Comparison of ENCODE assay signal across 8 mouse cellular contexts in genomic region chr9:122572836-122573267, GRCm38 (mm10).
DNase-seq lines count a peak whose midpoint lies in the region; ATAC-seq and TF ChIP-seq lines count a peak whose summit lies in the region.

No protein-coding gene starts in this region.

- H3K36me3 ChIP-seq in limb, embryonic 10.5 days: no peaks in the 10 kb centered on the region

- peaks cover 92% of the 10 kb centered on the region for H3K27me3 ChIP-seq in limb, embryonic 10.5 days (ENCODE audit: low read depth, poor library complexity, severe bottlenecking)

- 2% methylated on average over 13 of the region's 13 CpGs for WGBS in limb, embryonic 10.5 days

- no peak for DNase-seq in layer of hippocampus, adult 2 months (ENCODE audit: low spot score in 2 of 2)
- DNase-seq in layer of hippocampus, postnatal 14 days (ENCODE audit: low spot score in 2 of 2): no peak
- no peak for DNase-seq in limb, embryonic 10.5 days (ENCODE audit: low spot score)
- DNase-seq in right cerebral cortex, postnatal 10 days (ENCODE audit: low spot score in 2 of 2): peak; percentile 50 to 56
- DNase-seq in adrenal gland, adult 8-10 months: no peak
- DNase-seq in adrenal gland, adult 2 months: no peak

- no peak for ATAC-seq in frontal cortex, adult (ENCODE audit: low TSS enrichment)

- H3K27ac ChIP-seq in layer of hippocampus, adult 2 months: peak overlapping the region; percentile 92
- H3K27ac ChIP-seq in embryonic fibroblast, embryonic 13.5 days (ENCODE audit: insufficient read depth, low read length): no peak overlapping the region
- no peak overlapping the region for H3K27ac ChIP-seq in limb, embryonic 10.5 days

- peak overlapping the region; percentile 77 for H3K4me3 ChIP-seq in layer of hippocampus, adult 2 months
- H3K4me3 ChIP-seq in embryonic fibroblast, embryonic 13.5 days (ENCODE audit: insufficient read depth, low read length): peak overlapping the region; percentile 37
- peak overlapping the region; percentile 69 for H3K4me3 ChIP-seq in limb, embryonic 10.5 days

- TF ChIP-seq POLR2A in embryonic fibroblast, embryonic 13.5 days (IDR thresholded peaks at IDR 0.05; ENCODE audit: low read depth, low read length): no peak

- no peaks in the 10 kb centered on the region for H3K9me3 ChIP-seq in limb, embryonic 10.5 days (replicated peaks)

- TF ChIP-seq CTCF in layer of hippocampus, adult 2 months (conservative IDR thresholded peaks at IDR 0.05): no peak
- TF ChIP-seq CTCF in embryonic fibroblast, embryonic 13.5 days (IDR thresholded peaks at IDR 0.05; ENCODE audit: borderline replicate concordance, insufficient read depth, low read length): no peak

- no peaks in the 10 kb centered on the region for H3K4me1 ChIP-seq in embryonic fibroblast, embryonic 13.5 days (ENCODE audit: control insufficient read depth, insufficient read depth, low read length)
- peaks cover 38% of the 10 kb centered on the region for H3K4me1 ChIP-seq in limb, embryonic 10.5 days

Comparison
In these comparisons a context has a peak if more than half of its experiments do, and no peak if none do; other contexts are left out.
1. DNase-seq: peak in right cerebral cortex, postnatal 10 days (2 of 2); none in layer of hippocampus, adult 2 months (0 of 2), layer of hippocampus, postnatal 14 days (0 of 2), limb, embryonic 10.5 days (single experiment), adrenal gland, adult 8-10 months (single experiment) and adrenal gland, adult 2 months (single experiment).
2. Peak in every context shown above with its lines, with median percentiles within 50 percentile points of each other: H3K4me3 ChIP-seq.